Mouse (Mus musculus) midbrain, embryonic 12.5 days (tissue): Measurements from ENCODE around the gene Desi1. TPM values are rescaled to one million over a fixed set of nuclear protein-coding genes. Genes with fewer than 3 reads are reported as not detected.
A peak's percentile ranks its signal among the peaks of the same experiment; 100 is the strongest.
"Not testable (repeated sequence)": the region's sequence is repeated elsewhere in the genome, so short reads cannot be mapped to it uniquely, and the experiment has no call there.

Experiments used
- ATAC-seq: fragments of 200-750 bp; cut with Nextera tagmentation; 2 replicates; pipeline ENCODE4 v1.8.0; 2017; ENCODE audit warnings: low read depth, moderate TSS enrichment, moderate library complexity; ENCODE audit not compliant: low FRiP score
- H3K27ac ChIP-seq: fragments of 300-500 bp; sonication (generic); replicated peaks from 2 replicates; pipeline ENCODE4 v1.5.1; 2016; ENCODE audit warnings: mild to moderate bottlenecking
- H3K27me3 ChIP-seq: fragments of 300-500 bp; sonication (generic); 2 replicates; pipeline ENCODE4 v1.6.1; 2016; ENCODE audit warnings: mild to moderate bottlenecking
- H3K36me3 ChIP-seq: fragments of 300-500 bp; sonication (generic); 2 replicates; pipeline ENCODE4 v1.6.1; 2016
- H3K4me1 ChIP-seq: fragments of 300-500 bp; sonication (generic); 2 replicates; pipeline ENCODE4 v1.6.1; 2016
- H3K4me2 ChIP-seq: fragments of 300-500 bp; sonication (generic); replicated peaks from 2 replicates; pipeline ENCODE4 v1.6.1; 2016; ENCODE audit warnings: mild to moderate bottlenecking, moderate library complexity
- H3K4me3 ChIP-seq: fragments of 300-500 bp; sonication (generic); 2 replicates; pipeline ENCODE4 v1.5.1; 2016; ENCODE audit warnings: mild to moderate bottlenecking
- H3K9ac ChIP-seq: fragments of 300-500 bp; sonication (generic); replicated peaks from 2 replicates; pipeline ENCODE4 v1.6.1; 2016; ENCODE audit warnings: mild to moderate bottlenecking, moderate library complexity
- H3K9me3 ChIP-seq: fragments of 300-500 bp; sonication (generic); 2 replicates; pipeline ENCODE4 v1.6.1; 2016; ENCODE audit warnings: mild to moderate bottlenecking
- WGBS: fragments of 180-500 bp; shearing (Covaris S2); methylation state at CpG from one replicate; pipeline ENCODE4 v1.1.7; 2016; 5-methylcytosine and 5-hydroxymethylcytosine counted together
- polyA plus RNA-seq: library from polyadenylated mRNA; unstranded; fragments of >200 nt; fragmentation: Nextera tagmentation; extraction: Ambion mirVana; gene quantifications from 2 replicates; pipeline ENCODE4 v1.2.1, GENCODE M21; 2016

The Desi1 gene
- polyA plus RNA-seq, 1 experiment from 2014 or later: 39.9 TPM

DNA sequence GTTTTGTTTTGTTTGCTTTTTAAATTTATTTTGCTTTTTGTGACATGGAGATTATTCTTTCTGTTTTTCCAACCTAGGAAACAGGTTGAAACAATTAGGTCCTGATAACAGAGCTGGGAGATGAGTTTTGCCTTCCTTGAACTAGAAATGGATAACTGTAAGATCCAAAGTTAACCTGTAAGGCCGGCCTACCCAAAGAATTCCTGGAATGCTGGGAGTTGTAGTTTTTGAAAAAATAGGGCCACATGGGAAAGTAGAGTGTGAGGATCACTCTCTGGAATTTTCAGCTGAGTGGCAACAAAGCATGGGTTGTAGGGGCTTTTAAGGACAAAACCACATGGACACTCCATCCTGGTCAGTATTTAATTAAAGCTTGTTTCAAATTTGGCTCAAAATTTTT lies 51.5 kb downstream of the Desi1 start:
- WGBS: 71% methylated on average over 1 of the region's 1 CpGs
- no peaks in the 10 kb centered on the region for H3K36me3 ChIP-seq
- H3K9ac ChIP-seq: no peak overlapping the region
- no peak overlapping the region for H3K4me3 ChIP-seq
- no peak for ATAC-seq
- H3K4me1 ChIP-seq: peaks cover 11% of the 10 kb centered on the region
- no peak overlapping the region for H3K4me2 ChIP-seq
- no peaks in the 10 kb centered on the region for H3K9me3 ChIP-seq
- H3K27ac ChIP-seq: no peak overlapping the region
- no peaks in the 10 kb centered on the region for H3K27me3 ChIP-seq

DNA sequence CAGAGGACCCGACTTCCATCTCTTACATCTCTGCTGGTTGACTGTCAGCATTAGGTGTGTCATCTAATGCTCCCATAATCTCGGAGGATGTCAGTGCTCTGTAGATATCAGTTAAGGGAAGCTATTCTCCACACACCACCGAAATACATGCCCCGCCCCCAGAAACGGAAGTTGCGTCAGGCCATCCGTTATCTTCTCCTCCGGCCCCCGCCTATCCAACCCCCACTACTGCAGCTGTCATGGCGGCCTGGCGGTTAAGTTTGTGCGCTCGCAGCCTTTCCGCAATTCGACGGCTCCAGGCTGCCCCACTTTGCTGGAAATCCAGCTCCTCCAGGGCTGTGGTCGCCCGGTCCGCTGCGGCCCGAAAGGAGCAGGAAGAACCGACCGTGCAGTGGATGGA lies 53.3 kb downstream of the Desi1 start, which contains the start of gene 1700029P11Rik:
Gene 1700029P11Rik, plus strand, starts transcription at position 220 of the 400 bp plus-strand sequence.
- Histone ChIP-seq H3K4me1 (peaks cover 5% of the 10 kb centered on the region), H3K4me3 (no peak within 1 kb of the TSS), H3K27ac (no peak within 1 kb of the TSS), H3K9ac (no peak within 1 kb of the TSS), H3K9me3 (no peaks in the 10 kb centered on the region), H3K36me3 (no peaks in the 10 kb centered on the region), H3K27me3 (no peaks in the 10 kb centered on the region), H3K4me2 (no peak within 1 kb of the TSS)
- 96% methylated on average over 23 of the region's 23 CpGs for WGBS
- no peak for ATAC-seq

DNA sequence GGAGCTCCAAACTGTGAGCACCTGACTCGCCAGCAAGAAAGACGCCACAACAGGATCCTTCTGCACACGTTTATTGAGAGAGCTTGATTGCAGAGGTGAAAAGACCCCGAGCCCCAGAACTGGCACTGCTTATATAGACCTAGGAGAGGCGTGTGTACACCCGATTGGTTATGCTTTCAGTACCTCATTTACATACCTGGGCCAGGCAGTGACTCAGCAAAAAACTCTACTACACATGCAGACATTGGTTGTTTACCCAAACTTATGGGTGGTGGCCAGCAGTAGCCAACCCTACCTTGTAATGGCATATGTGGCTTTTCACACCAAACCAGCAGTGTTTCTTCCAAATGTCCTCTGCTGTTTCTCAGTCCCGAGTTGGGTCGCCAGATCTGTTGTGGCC lies 58.5 kb downstream of the Desi1 start:
- H3K9ac ChIP-seq, H3K4me2 ChIP-seq, ATAC-seq, H3K27me3 ChIP-seq, H3K36me3 ChIP-seq, H3K9me3 ChIP-seq, H3K27ac ChIP-seq, H3K4me3 ChIP-seq, H3K4me1 ChIP-seq: not testable (repeated sequence)
- 93% methylated on average over 8 of the region's 8 CpGs for WGBS

DNA sequence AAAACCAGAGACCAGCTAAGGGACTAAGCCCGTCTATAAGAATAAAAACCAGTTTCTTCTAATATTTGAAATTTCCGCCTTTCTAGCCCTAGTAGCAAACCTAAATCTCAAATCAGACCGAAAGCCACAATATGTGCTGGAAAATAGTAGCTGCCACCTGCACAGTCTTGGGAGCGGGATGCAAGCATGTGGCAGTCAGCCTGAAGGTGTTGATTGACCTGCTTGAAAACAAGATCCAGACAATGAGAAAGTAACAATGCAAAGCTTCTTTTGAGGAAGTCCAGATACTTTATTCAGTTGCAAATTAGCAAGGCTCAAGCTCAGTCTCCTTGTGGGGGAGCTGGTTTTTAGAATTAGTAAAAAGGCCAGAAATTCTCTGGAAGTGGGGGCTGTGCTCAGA lies 63.2 kb downstream of the Desi1 start:
- not testable (repeated sequence) for H3K4me3 ChIP-seq, H3K9ac ChIP-seq, ATAC-seq, H3K4me1 ChIP-seq, H3K27ac ChIP-seq, H3K36me3 ChIP-seq, H3K27me3 ChIP-seq, H3K9me3 ChIP-seq, H3K4me2 ChIP-seq
- WGBS: 81% methylated on average over 4 of the region's 4 CpGs

DNA sequence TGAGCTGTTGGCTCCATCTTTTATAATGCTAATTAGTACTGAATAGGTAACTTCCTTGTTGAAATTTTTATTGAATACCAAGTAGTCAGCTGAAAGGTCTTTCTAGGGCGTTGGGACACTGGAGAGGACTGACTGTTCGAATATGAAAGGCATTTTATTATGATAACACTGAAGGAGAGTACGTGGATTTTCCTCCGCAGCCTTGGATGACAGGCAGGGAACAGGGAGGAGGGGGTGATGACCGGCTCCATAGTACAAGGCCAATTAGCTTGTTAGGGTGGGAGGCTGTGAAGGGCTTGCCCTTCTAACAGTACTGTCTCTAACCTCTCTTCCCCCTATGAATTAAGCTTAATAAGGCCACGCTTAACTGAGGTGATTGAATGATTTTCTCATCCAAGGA lies 64.0 kb downstream of the Desi1 start:
- not testable (repeated sequence) for H3K4me3 ChIP-seq, ATAC-seq, H3K4me1 ChIP-seq, H3K4me2 ChIP-seq, H3K36me3 ChIP-seq, H3K9ac ChIP-seq, H3K9me3 ChIP-seq, H3K27ac ChIP-seq, H3K27me3 ChIP-seq
- 79% methylated on average over 6 of the region's 6 CpGs for WGBS

DNA sequence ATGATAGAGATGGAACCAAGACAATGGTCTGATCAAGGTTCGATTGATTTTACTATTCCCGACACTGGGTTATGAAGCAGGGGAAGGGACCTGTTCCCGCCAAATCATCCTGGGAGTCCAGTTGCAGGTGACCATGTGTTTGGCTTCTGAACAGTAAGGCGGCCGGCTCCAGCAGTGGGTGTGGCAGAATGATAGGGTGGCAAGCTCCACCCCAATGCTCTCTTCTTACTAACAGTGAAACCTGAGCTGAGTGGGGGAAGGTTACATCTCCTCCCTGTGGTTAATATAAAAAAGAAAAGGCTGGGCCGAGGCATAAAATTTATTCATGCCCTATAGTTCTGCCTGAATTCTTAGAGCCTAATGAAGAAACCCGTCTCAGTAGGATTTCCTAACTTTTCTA lies 64.5 kb downstream of the Desi1 start:
- Histone ChIP-seq H3K9ac (no peak overlapping the region), H3K4me3 (no peak overlapping the region), H3K36me3 (no peaks in the 10 kb centered on the region), H3K4me2 (no peak overlapping the region), H3K4me1 (no peaks in the 10 kb centered on the region), H3K27ac (no peak overlapping the region), H3K27me3 (no peaks in the 10 kb centered on the region), H3K9me3 (peaks cover 7% of the 10 kb centered on the region)
- ATAC-seq: no peak
- 81% methylated on average over 7 of the region's 7 CpGs for WGBS

DNA sequence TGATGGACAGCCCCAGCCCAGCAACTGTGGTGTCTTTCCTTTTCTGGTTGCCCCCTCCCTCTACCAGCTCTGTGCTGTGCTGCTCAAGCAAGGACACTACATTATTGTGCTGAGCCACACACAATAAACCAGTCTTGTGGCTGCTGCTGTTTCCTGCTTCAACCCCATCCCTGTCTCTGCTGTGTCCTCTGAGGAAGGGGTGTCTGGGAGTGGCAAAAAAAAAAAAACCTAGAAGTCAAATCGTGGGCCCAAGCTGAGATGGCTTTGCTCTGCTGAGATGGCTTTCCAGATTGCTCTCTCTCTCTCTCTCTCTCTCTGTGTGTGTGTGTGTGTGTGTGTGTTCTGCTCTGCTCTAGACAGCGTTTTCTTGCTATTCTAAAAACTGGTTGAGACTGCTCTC lies 65.2 kb downstream of the Desi1 start:
- Histone ChIP-seq H3K27me3 (no peaks in the 10 kb centered on the region), H3K4me1 (no peaks in the 10 kb centered on the region), H3K4me2 (no peak overlapping the region), H3K4me3 (no peak overlapping the region), H3K9ac (no peak overlapping the region), H3K36me3 (no peaks in the 10 kb centered on the region), H3K27ac (no peak overlapping the region), H3K9me3 (peaks cover 7% of the 10 kb centered on the region)
- WGBS: 71% methylated on average over 2 of the region's 2 CpGs
- no peak for ATAC-seq

DNA sequence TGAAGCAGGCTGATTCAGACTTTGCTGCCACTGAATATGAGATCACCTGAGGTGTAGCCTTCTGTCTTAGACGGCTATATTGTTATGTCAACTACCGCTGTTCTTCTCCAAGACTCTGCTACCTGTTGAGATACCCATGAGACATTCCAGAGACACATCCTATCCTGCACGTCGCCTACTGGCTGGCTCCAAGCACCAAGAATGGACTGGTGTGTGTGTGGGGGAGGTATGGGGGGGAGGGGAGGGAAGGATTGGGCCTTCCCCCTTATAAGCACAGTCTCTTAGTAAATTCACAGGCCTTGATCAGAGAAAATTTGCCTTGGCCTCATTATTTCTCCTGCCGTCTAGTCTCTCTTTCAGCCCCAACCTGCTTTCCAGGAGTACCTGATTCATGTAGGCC lies 65.8 kb downstream of the Desi1 start:
- H3K9me3 ChIP-seq: peaks cover 5% of the 10 kb centered on the region; the same call in 1 of the 2 replicates
- no peaks in the 10 kb centered on the region for H3K36me3 ChIP-seq
- H3K9ac ChIP-seq: no peak overlapping the region
- ATAC-seq: no peak
- H3K27ac ChIP-seq: no peak overlapping the region
- H3K4me2 ChIP-seq: no peak overlapping the region
- no peaks in the 10 kb centered on the region for H3K4me1 ChIP-seq
- no peak overlapping the region for H3K4me3 ChIP-seq
- WGBS: 93% methylated on average over 5 of the region's 5 CpGs
- H3K27me3 ChIP-seq: no peaks in the 10 kb centered on the region

DNA sequence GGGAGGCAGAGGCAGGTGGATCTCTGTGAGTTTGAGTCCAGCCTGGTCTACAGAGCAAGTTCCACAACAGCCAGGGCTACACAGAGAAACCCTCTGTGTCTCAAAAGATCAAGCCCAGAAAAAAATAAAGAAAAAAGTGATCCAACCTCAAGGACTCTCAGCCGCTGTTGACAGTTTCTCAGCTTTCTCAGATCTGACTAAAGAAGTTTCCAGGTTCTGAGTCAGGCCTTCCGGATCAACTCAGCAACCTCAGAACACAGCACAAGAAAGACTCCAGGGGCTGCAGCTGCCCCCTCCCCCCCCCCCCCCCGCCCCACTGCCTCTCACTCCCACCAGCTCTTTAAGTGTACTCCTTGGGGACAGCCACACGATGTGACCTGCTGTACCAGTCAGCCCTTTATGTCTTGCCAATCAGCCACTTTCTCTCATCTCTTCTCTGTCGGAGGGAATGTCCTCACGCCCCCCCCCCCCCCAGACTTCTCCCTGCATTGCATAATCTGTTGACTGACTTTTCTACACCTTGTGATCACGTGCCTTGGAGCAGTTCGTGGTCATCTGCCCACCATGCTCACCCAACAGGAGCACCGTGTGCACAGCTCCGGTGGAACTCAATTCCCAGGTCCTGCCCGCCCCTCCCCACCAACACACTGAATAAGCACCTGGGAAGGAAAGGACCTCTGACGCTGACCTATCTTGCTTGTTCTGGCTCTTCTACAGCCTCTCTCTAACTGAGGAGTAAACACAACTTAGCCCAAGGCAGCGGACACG lies 67.4 kb downstream of the Desi1 start:
- no peak overlapping the region for H3K27ac ChIP-seq
- H3K4me2 ChIP-seq: no peak overlapping the region
- no peak overlapping the region for H3K4me3 ChIP-seq
- H3K9me3 ChIP-seq: no peaks in the 10 kb centered on the region
- WGBS: 86% methylated on average over 12 of the region's 14 CpGs
- H3K4me1 ChIP-seq: no peaks in the 10 kb centered on the region
- H3K9ac ChIP-seq: no peak overlapping the region
- no peaks in the 10 kb centered on the region for H3K27me3 ChIP-seq
- ATAC-seq: no peak
- H3K36me3 ChIP-seq: no peaks in the 10 kb centered on the region

DNA sequence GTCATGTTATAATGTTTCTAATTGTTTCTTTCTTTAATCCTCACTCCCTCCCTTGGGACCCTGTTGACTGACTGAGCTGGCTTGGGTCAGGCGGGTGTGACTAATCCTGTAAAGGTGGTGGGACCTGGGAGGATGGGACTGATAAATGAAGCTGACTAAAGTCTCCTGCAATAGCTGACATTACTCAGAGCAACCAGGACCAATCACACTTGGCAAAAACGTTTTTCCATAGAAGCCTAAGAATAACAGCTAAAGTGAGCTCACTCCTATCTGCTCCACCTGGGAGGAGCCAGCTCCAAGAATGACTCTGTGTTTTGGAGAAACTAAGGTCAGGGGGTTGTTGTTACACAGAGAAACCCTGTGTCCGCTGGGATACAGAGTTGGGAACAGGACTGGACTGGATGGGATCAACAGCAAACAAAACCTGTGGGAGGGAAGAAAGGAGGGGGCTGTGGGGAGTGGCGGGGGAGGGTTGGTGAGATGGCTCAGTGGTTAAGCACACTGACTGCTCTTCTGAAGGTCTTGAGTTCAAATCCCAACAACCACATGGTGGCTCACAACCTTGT lies 68.6 kb downstream of the Desi1 start:
- H3K4me1 ChIP-seq: no peaks in the 10 kb centered on the region
- no peak overlapping the region for H3K4me3 ChIP-seq
- H3K9me3 ChIP-seq: no peaks in the 10 kb centered on the region
- no peak overlapping the region for H3K27ac ChIP-seq
- H3K4me2 ChIP-seq: no peak overlapping the region
- no peaks in the 10 kb centered on the region for H3K27me3 ChIP-seq
- WGBS: 43% methylated on average over 4 of the region's 4 CpGs
- no peaks in the 10 kb centered on the region for H3K36me3 ChIP-seq
- ATAC-seq: no peak
- no peak overlapping the region for H3K9ac ChIP-seq

DNA sequence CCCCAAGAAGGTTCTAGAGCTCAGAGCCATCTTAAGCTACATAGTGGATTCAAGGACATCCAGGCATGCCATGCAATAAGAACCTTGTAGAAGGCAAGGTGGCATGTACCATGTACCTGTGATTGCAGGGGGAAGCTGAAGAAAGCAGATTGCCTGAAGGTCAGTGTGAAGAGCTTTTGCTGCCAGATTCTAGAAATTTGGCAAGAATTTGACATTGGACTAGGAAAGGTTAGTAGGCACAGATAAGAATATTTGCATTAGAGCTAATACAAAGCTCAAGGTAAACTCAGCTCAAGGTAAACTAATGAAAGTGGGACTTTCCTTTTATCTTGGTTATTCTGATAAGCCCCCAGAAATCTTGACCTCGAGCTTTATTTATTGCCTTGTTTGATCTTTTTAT lies 69.4 kb downstream of the Desi1 start:
- Histone ChIP-seq H3K27ac (no peak overlapping the region), H3K9ac (no peak overlapping the region), H3K27me3 (no peaks in the 10 kb centered on the region), H3K4me3 (no peak overlapping the region), H3K4me2 (no peak overlapping the region), H3K9me3 (no peaks in the 10 kb centered on the region), H3K4me1 (no peaks in the 10 kb centered on the region), H3K36me3 (no peaks in the 10 kb centered on the region)
- ATAC-seq: no peak
- 71% methylated on average over 1 of the region's 1 CpGs for whole genome bisulfite sequencing

DNA sequence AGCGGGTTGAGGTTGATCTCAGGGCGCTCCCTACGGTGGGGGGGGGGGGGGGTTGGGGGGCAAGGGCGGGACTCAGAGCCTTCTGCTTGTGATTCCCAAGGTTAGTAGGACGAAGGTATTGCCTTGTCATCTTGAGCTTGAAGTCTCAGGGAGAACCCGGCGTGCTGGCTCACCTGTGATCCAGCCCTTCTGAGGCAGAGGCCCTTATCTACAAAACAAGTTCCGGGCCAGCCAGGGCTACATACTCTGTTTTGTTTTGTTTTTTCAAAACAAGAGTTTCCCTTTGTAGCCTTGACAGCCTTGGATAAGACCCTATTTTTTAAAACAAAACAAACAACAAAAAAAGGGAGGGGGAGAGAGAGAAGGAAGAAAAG lies 72.6 kb downstream of the Desi1 start:
- Histone ChIP-seq H3K4me1 (no peaks in the 10 kb centered on the region), H3K9ac (no peak overlapping the region), H3K9me3 (no peaks in the 10 kb centered on the region), H3K27ac (no peak overlapping the region), H3K27me3 (no peaks in the 10 kb centered on the region), H3K4me3 (peak overlapping the region; percentile 58), H3K4me2 (peak overlapping the region; percentile 97), H3K36me3 (no peaks in the 10 kb centered on the region)
- no peak for ATAC-seq
- 6% methylated on average over 5 of the region's 8 CpGs for WGBS
